Mouse (Mus musculus) cerebellum, adult 2 months (tissue): ENCODE results near the gene Gm2115.

ENCODE experiments used
- CTCF ChIP-seq: fragments of 200-500 bp; IDR thresholded peaks from 2 replicates; pipeline ENCODE4 v1.5.1; 2011; ENCODE audit warnings: low read depth, mild to moderate bottlenecking, control low read depth, low read length, moderate library complexity, borderline replicate concordance; ENCODE audit not compliant: insufficient read depth
- POLR2A ChIP-seq: fragments of 200-500 bp; IDR thresholded peaks from 2 replicates; pipeline ENCODE4 v1.6.1; 2011; ENCODE audit warnings: low read length, control low read depth, borderline replicate concordance; ENCODE audit not compliant: insufficient read depth

- TF ChIP-seq CTCF (no peak), POLR2A (no peak)
Observed at GRCm38 (mm10) chr7:84555294-84555693, 26.5 kb downstream of the Gm2115 start.
